Mouse (Mus musculus): Measurements from ENCODE around the gene Ppp2r1b.

The Ppp2r1b gene

GRCm38 (mm10) chr9:50841079-50841789 is 3.9 kb upstream of the Ppp2r1b start:
- no peak for DNase-seq

GRCm38 (mm10) chr9:50845547-50845946 is 446 bp downstream of the Ppp2r1b start:
- no peak for DNase-seq

GRCm38 (mm10) chr9:50847133-50847532 is 2.0 kb downstream of the Ppp2r1b start:
- DNase-seq = no peak

GRCm38 (mm10) chr9:50847606-50848368 is 2.7 kb downstream of the Ppp2r1b start:
- no peak for DNase-seq

GRCm38 (mm10) chr9:50848821-50849220 is 3.7 kb downstream of the Ppp2r1b start:
- DNase-seq = no peak

GRCm38 (mm10) chr9:50849249-50849648 is 4.1 kb downstream of the Ppp2r1b start:
- peak; percentile 99 for DNase-seq

GRCm38 (mm10) chr9:50849755-50850154 is 4.7 kb downstream of the Ppp2r1b start:
- no peak for DNase-seq

- no peak for DNase-seq
These were observed 5.2 kb downstream of the Ppp2r1b start for GRCm38 (mm10) chr9:50850271-50850670.

- DNase-seq = no peak
These were observed 5.6 kb downstream of the Ppp2r1b start for GRCm38 (mm10) chr9:50850713-50851112.

- peak; percentile 49 for DNase-seq
These were observed 7.7 kb downstream of the Ppp2r1b start for GRCm38 (mm10) chr9:50852634-50853349.

GRCm38 (mm10) chr9:50854376-50854775 is 9.3 kb downstream of the Ppp2r1b start:
- no peak for DNase-seq

- no peak for DNase-seq
These were observed 10.1 kb downstream of the Ppp2r1b start for GRCm38 (mm10) chr9:50855133-50855766.

- DNase-seq = no peak
These were observed 10.7 kb downstream of the Ppp2r1b start for GRCm38 (mm10) chr9:50855780-50856179.

GRCm38 (mm10) chr9:50856341-50857081 is 11.4 kb downstream of the Ppp2r1b start:
- peak; percentile 87 for DNase-seq

- DNase-seq = no peak
These were observed 12.1 kb downstream of the Ppp2r1b start for GRCm38 (mm10) chr9:50857082-50857641.

GRCm38 (mm10) chr9:50858681-50859080 is 13.6 kb downstream of the Ppp2r1b start:
- DNase-seq = no peak

GRCm38 (mm10) chr9:50861119-50861839 is 16.2 kb downstream of the Ppp2r1b start:
- no peak for DNase-seq

- no peak for DNase-seq
These were observed 18.7 kb downstream of the Ppp2r1b start for GRCm38 (mm10) chr9:50863824-50864223.

GRCm38 (mm10) chr9:50864877-50865276 is 19.8 kb downstream of the Ppp2r1b start:
- DNase-seq = no peak

GRCm38 (mm10) chr9:50865803-50866202 is 20.7 kb downstream of the Ppp2r1b start:
- no peak for DNase-seq

- DNase-seq = no peak
These were observed 21.9 kb downstream of the Ppp2r1b start for GRCm38 (mm10) chr9:50867015-50867414.

All from right cerebral cortex, postnatal 4 days (tissue).